Mouse (Mus musculus): ENCODE data around the gene Ch25h.

Ch25h gene

GRCm38 (mm10) chr19:34468216-34468615 is 6.7 kb downstream of the Ch25h start:
- no peak for DNase-seq

- DNase-seq: no peak
These were observed 10.5 kb downstream of the Ch25h start for GRCm38 (mm10) chr19:34464453-34464852.

- DNase-seq: no peak
These were observed 13.4 kb downstream of the Ch25h start for GRCm38 (mm10) chr19:34461451-34462019.

- DNase-seq: no peak
These were observed 24.1 kb downstream of the Ch25h start for GRCm38 (mm10) chr19:34450784-34451370.

GRCm38 (mm10) chr19:34448851-34449250 is 26.1 kb downstream of the Ch25h start:
- DNase-seq: no peak

- DNase-seq: peak in 1 of 2 experiments; percentile 34
These were observed 29.5 kb downstream of the Ch25h start for GRCm38 (mm10) chr19:34445410-34446012.

GRCm38 (mm10) chr19:34444785-34445184 is 30.2 kb downstream of the Ch25h start:
- DNase-seq: peak in 1 of 2 experiments; percentile 6

GRCm38 (mm10) chr19:34441979-34442378 is 33.0 kb downstream of the Ch25h start:
- peak; percentile 45 to 68 for DNase-seq

GRCm38 (mm10) chr19:34435197-34435611 is 39.8 kb downstream of the Ch25h start:
- DNase-seq: no peak

- no peak for DNase-seq
These were observed 43.6 kb downstream of the Ch25h start for GRCm38 (mm10) chr19:34431314-34431713.

GRCm38 (mm10) chr19:34423783-34424335 is 51.1 kb downstream of the Ch25h start:
- no peak for DNase-seq
